Mouse (Mus musculus): ENCODE measurements around the gene Fmod. TPM values are rescaled to one million over a fixed set of nuclear protein-coding genes. Genes with fewer than 3 reads are reported as not detected.

The Fmod gene
- polyA plus RNA-seq, 1 experiment: not detected

- 0 out of 2 replicates have a peak overlapping the region, but pooled peaks have one; percentile 7 for H3K27ac ChIP-seq (ENCODE audit: control insufficient read depth, insufficient read depth, low read depth, low read length, poor library complexity)
- peaks cover 1% of the 10 kb centered on the region; the same call in 1 of the 2 replicates for H3K4me1 ChIP-seq (ENCODE audit: control insufficient read depth, insufficient read depth, low read length)
- H3K4me3 ChIP-seq (replicated peaks; ENCODE audit: control insufficient read depth, low read depth, low read length): no peak overlapping the region
- 90% methylated on average over 10 of the region's 10 CpGs for WGBS
- TF ChIP-seq POLR2A (IDR thresholded peaks at IDR 0.05; ENCODE audit: borderline replicate concordance, control insufficient read depth, low read depth, low read length) (no peak), CTCF (IDR thresholded peaks at IDR 0.05; ENCODE audit: control insufficient read depth, insufficient read depth, low read length) (no peak)
These were observed 37.6 kb downstream of the Fmod start for GRCm38 (mm10) chr1:134074606-134075005.

- TF ChIP-seq CTCF (IDR thresholded peaks at IDR 0.05; ENCODE audit: control insufficient read depth, insufficient read depth, low read length) (no peak), POLR2A (IDR thresholded peaks at IDR 0.05; ENCODE audit: borderline replicate concordance, control insufficient read depth, low read depth, low read length) (no peak)
- 93% methylated on average over 8 of the region's 8 CpGs for WGBS
- peaks cover 1% of the 10 kb centered on the region; the same call in 1 of the 2 replicates for H3K4me1 ChIP-seq (ENCODE audit: control insufficient read depth, insufficient read depth, low read length)
- peak overlapping the region; percentile 39 for H3K4me3 ChIP-seq (replicated peaks; ENCODE audit: control insufficient read depth, low read depth, low read length)
- peak overlapping the region; percentile 53 for H3K27ac ChIP-seq (ENCODE audit: control insufficient read depth, insufficient read depth, low read depth, low read length, poor library complexity)
These were observed 38.5 kb downstream of the Fmod start for GRCm38 (mm10) chr1:134075532-134075931.

- no peak for TF ChIP-seq POLR2A (IDR thresholded peaks at IDR 0.05; ENCODE audit: borderline replicate concordance, control insufficient read depth, low read depth, low read length)
- no peak for TF ChIP-seq CTCF (IDR thresholded peaks at IDR 0.05; ENCODE audit: control insufficient read depth, insufficient read depth, low read length)
- Histone ChIP-seq H3K4me3 (replicated peaks; ENCODE audit: control insufficient read depth, low read depth, low read length) (peak overlapping the region; percentile 61), H3K27ac (ENCODE audit: control insufficient read depth, insufficient read depth, low read depth, low read length, poor library complexity) (peak overlapping the region; percentile 32), H3K4me1 (ENCODE audit: control insufficient read depth, insufficient read depth, low read length) (peaks cover 1% of the 10 kb centered on the region; the same call in 1 of the 2 replicates)
- 72% methylated on average over 2 of the region's 2 CpGs for WGBS
These were observed 39.7 kb downstream of the Fmod start for GRCm38 (mm10) chr1:134076789-134077188.

GRCm38 (mm10) chr1:134077389-134078060, 40.5 kb downstream of the Fmod start:
- H3K4me1 ChIP-seq (ENCODE audit: control insufficient read depth, insufficient read depth, low read length): peaks cover 1% of the 10 kb centered on the region; the same call in 1 of the 2 replicates
- 3% methylated on average over 14 of the region's 14 CpGs for WGBS
- H3K4me3 ChIP-seq (replicated peaks; ENCODE audit: control insufficient read depth, low read depth, low read length): peak overlapping the region; percentile 80
- peak overlapping the region; percentile 91 for H3K27ac ChIP-seq (ENCODE audit: control insufficient read depth, insufficient read depth, low read depth, low read length, poor library complexity)
- TF ChIP-seq CTCF (IDR thresholded peaks at IDR 0.05; ENCODE audit: control insufficient read depth, insufficient read depth, low read length) (no peak), POLR2A (IDR thresholded peaks at IDR 0.05; ENCODE audit: borderline replicate concordance, control insufficient read depth, low read depth, low read length) (peak; percentile 38; the same call in 1 of the 2 replicates)

- under 1% methylated on average over 19 of the region's 19 CpGs for WGBS
These were observed 41.2 kb downstream of the Fmod start for GRCm38 (mm10) chr1:134078061-134078795.

GRCm38 (mm10) chr1:134078802-134079476, 41.9 kb downstream of the Fmod start, which contains the start of gene Btg2:
Btg2 (minus strand) TSS chr1:134079120.
- WGBS: under 1% methylated on average over 59 of the region's 62 CpGs
- H3K4me1 ChIP-seq (ENCODE audit: control insufficient read depth, insufficient read depth, low read length): peaks cover 7% of the 10 kb centered on the region; the same call in 1 of the 2 replicates

More at GRCm38 (mm10) chr1:134078061-134078795, 41.2 kb downstream of the Fmod start:
- peak overlapping the region; percentile 80 for H3K4me3 ChIP-seq (replicated peaks; ENCODE audit: control insufficient read depth, low read depth, low read length)
- peak overlapping the region; percentile 91 for H3K27ac ChIP-seq (ENCODE audit: control insufficient read depth, insufficient read depth, low read depth, low read length, poor library complexity)
- no peak for TF ChIP-seq CTCF (IDR thresholded peaks at IDR 0.05; ENCODE audit: control insufficient read depth, insufficient read depth, low read length)
- TF ChIP-seq POLR2A (IDR thresholded peaks at IDR 0.05; ENCODE audit: borderline replicate concordance, control insufficient read depth, low read depth, low read length): peak; percentile 48; the same call in 1 of the 2 replicates
- H3K4me1 ChIP-seq (ENCODE audit: control insufficient read depth, insufficient read depth, low read length): peaks cover 4% of the 10 kb centered on the region; the same call in 1 of the 2 replicates

GRCm38 (mm10) chr1:134079477-134080163, 42.6 kb downstream of the Fmod start:
- 4% methylated on average over 9 of the region's 9 CpGs for WGBS
- peak overlapping the region; percentile 78 for H3K4me3 ChIP-seq (replicated peaks; ENCODE audit: control insufficient read depth, low read depth, low read length)
- peaks cover 7% of the 10 kb centered on the region; the same call in 1 of the 2 replicates for H3K4me1 ChIP-seq (ENCODE audit: control insufficient read depth, insufficient read depth, low read length)

More at GRCm38 (mm10) chr1:134078802-134079476, 41.9 kb downstream of the Fmod start, which contains the start of gene Btg2:
- Histone ChIP-seq H3K27ac (ENCODE audit: control insufficient read depth, insufficient read depth, low read depth, low read length, poor library complexity) (peak within 1 kb of the TSS; percentile 91), H3K4me3 (replicated peaks; ENCODE audit: control insufficient read depth, low read depth, low read length) (peak within 1 kb of the TSS; percentile 80)
- TF ChIP-seq POLR2A (IDR thresholded peaks at IDR 0.05; ENCODE audit: borderline replicate concordance, control insufficient read depth, low read depth, low read length) (peak; percentile 100), CTCF (IDR thresholded peaks at IDR 0.05; ENCODE audit: control insufficient read depth, insufficient read depth, low read length) (peak; percentile 16; the same call in 1 of the 2 replicates)

More at GRCm38 (mm10) chr1:134079477-134080163, 42.6 kb downstream of the Fmod start:
- peak overlapping the region; percentile 70 for H3K27ac ChIP-seq (ENCODE audit: control insufficient read depth, insufficient read depth, low read depth, low read length, poor library complexity)
- TF ChIP-seq POLR2A (IDR thresholded peaks at IDR 0.05; ENCODE audit: borderline replicate concordance, control insufficient read depth, low read depth, low read length): no peak
- no peak for TF ChIP-seq CTCF (IDR thresholded peaks at IDR 0.05; ENCODE audit: control insufficient read depth, insufficient read depth, low read length)

Data from bone marrow, adult 2 months (tissue).